Mouse (Mus musculus): ENCODE measurements around the gene Mettl7a3. TPM values are rescaled to one million over a fixed set of nuclear protein-coding genes. Genes with fewer than 3 reads are reported as not detected.
A peak's percentile ranks its signal among the peaks of the same experiment; 100 is the strongest.

The Mettl7a3 gene
- not detected in 2 replicates for polyA plus RNA-seq (2014; fragmentation: Nextera tagmentation; extraction: Ambion mirVana)

DNA sequence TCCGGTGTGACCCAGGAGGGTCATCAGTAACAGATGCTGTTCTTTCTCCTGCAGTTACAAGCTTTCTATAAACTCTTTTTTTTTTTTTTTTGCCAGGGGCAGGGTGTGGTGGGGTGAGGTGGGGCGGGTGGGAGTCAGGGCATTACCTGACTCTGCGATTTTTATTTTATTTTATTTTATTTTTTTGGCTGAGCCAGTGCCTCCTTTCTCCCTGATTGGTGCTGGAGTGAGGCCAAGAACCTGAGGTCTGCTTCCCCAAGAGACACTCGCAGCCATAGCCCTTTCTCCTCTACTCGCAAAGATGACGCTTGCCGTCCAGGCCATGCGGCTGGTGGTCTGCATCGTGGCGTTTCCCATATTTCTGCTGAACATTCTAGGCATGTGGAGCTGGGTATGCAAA, at the start of gene Mettl7a3:
Gene Mettl7a3, plus strand, starts transcription at position 301 of the 400 bp plus-strand sequence.
- Histone ChIP-seq H3K27me3 (ENCODE audit: control insufficient read depth, insufficient read depth, low read length) (no peaks in the 10 kb centered on the region), H3K4me1 (ENCODE audit: control insufficient read depth, insufficient read depth, low read length) (no peaks in the 10 kb centered on the region), H3K27ac (ENCODE audit: low read depth, low read length) (no peak within 1 kb of the TSS), H3K36me3 (ENCODE audit: control insufficient read depth, insufficient read depth, low read length) (no peaks in the 10 kb centered on the region), H3K4me3 (ENCODE audit: low read length) (no peak within 1 kb of the TSS), H3K9ac (ENCODE audit: low read depth, low read length) (no peak within 1 kb of the TSS), H3K4me2 (replicated peaks; ENCODE audit: low read depth, low read length) (no peak within 1 kb of the TSS), H3K9me3 (ENCODE audit: control insufficient read depth, low read length) (no peaks in the 10 kb centered on the region)
- ATAC-seq (ENCODE audit: low FRiP score, low TSS enrichment) = no peak
- WGBS = 82% methylated on average over 10 of the region's 10 CpGs

DNA sequence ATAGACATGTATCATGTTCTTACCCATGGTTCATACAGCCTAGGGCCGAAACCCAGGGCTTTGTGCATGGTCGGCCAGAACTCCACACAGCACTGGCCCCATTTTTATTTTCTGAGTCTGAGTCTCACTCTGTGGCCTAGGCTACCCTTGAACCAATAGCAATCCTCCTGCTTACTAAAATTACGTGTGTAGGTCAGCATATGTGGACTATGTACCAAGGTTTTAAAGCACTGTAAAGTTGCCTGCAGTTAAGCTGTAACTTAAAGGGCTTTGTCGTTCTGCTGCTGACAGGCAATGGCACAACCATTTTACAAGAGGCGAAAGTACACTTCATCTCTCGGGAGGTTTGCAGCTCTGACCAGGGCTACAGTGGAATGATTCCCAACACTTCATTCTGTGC, 45.7 kb upstream of the Mettl7a3 start:
- Histone ChIP-seq H3K4me1 (ENCODE audit: control insufficient read depth, insufficient read depth, low read length) (no peaks in the 10 kb centered on the region), H3K9me3 (ENCODE audit: control insufficient read depth, low read length) (no peaks in the 10 kb centered on the region), H3K27ac (ENCODE audit: low read depth, low read length) (no peak overlapping the region), H3K4me2 (replicated peaks; ENCODE audit: low read depth, low read length) (no peak overlapping the region), H3K27me3 (ENCODE audit: control insufficient read depth, insufficient read depth, low read length) (no peaks in the 10 kb centered on the region), H3K36me3 (ENCODE audit: control insufficient read depth, insufficient read depth, low read length) (no peaks in the 10 kb centered on the region), H3K4me3 (ENCODE audit: low read length) (no peak overlapping the region), H3K9ac (ENCODE audit: low read depth, low read length) (no peak overlapping the region)
- WGBS = 81% methylated on average over 6 of the region's 6 CpGs
- no peak for ATAC-seq (ENCODE audit: low FRiP score, low TSS enrichment)

DNA sequence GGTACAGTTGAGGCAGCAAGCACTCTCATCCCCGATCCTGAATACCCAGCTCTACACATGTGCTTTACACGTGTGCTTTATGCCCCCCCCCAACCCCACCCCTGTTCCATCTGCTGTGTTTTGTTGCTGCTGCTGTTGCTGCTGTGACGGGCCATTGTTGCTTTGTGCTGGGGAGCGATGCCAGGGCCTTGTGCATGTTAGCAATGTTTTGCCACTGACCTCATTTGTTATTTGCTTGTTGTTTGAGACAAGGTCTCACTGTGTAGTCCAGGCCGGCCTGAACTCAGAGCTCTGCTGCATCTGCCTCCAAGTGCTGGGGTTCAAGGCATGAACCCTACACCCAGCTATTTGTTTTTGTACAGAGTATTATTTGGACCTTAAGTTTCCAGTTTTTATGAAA, 43.9 kb upstream of the Mettl7a3 start:
- no peaks in the 10 kb centered on the region for H3K36me3 ChIP-seq (ENCODE audit: control insufficient read depth, insufficient read depth, low read length)
- no peak for ATAC-seq (ENCODE audit: low FRiP score, low TSS enrichment)
- whole genome bisulfite sequencing = 85% methylated on average over 5 of the region's 5 CpGs
- no peak overlapping the region for H3K4me2 ChIP-seq (replicated peaks; ENCODE audit: low read depth, low read length)
- no peaks in the 10 kb centered on the region for H3K4me1 ChIP-seq (ENCODE audit: control insufficient read depth, insufficient read depth, low read length)
- no peak overlapping the region for H3K27ac ChIP-seq (ENCODE audit: low read depth, low read length)
- no peak overlapping the region for H3K9ac ChIP-seq (ENCODE audit: low read depth, low read length)
- no peaks in the 10 kb centered on the region for H3K9me3 ChIP-seq (ENCODE audit: control insufficient read depth, low read length)
- no peak overlapping the region for H3K4me3 ChIP-seq (ENCODE audit: low read length)
- H3K27me3 ChIP-seq (ENCODE audit: control insufficient read depth, insufficient read depth, low read length) = no peaks in the 10 kb centered on the region

DNA sequence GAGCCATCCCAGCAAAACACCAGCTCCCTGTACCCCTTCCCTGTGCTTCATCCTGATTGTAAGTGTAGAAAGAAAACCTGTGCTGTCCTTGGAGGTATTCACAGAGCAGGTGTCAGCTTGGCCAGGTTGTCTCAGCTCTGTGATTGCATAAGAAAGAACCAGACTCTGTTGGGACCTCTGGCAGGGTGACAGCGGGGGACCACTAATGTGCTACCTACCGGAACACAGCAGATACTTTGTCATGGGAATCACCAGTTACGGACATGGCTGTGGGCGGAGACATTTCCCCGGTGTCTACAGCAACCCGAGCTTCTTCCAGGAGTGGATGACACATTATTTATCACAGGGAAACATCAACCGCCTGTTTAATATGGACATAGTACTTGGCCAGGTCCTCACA, 42.4 kb upstream of the Mettl7a3 start:
- Histone ChIP-seq H3K4me3 (ENCODE audit: low read length) (no peak overlapping the region), H3K27ac (ENCODE audit: low read depth, low read length) (no peak overlapping the region), H3K9me3 (ENCODE audit: control insufficient read depth, low read length) (no peaks in the 10 kb centered on the region), H3K36me3 (ENCODE audit: control insufficient read depth, insufficient read depth, low read length) (no peaks in the 10 kb centered on the region), H3K4me1 (ENCODE audit: control insufficient read depth, insufficient read depth, low read length) (no peaks in the 10 kb centered on the region), H3K27me3 (ENCODE audit: control insufficient read depth, insufficient read depth, low read length) (no peaks in the 10 kb centered on the region), H3K4me2 (replicated peaks; ENCODE audit: low read depth, low read length) (no peak overlapping the region), H3K9ac (ENCODE audit: low read depth, low read length) (no peak overlapping the region)
- no peak for ATAC-seq (ENCODE audit: low FRiP score, low TSS enrichment)
- 43% methylated on average over 7 of the region's 7 CpGs for WGBS

DNA sequence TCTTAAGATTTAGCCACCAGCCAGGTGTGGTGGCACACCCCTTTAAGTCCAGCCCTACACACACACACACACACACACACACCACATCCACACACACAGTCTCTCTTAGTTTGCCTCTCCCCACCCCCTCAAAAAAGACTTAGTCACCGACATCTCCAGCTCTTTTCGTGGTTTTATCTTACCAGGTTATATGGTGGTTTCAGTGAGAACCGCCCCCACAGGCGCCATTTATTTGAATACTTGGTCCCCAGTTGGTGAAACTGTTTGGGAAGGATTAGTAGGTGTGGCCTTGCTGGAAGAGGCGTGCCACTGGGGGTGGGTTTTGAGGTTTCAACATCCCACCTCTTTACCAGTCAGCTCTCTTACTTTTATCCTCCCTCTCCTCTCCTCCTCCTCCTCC, 36.9 kb upstream of the Mettl7a3 start:
- Histone ChIP-seq H3K4me2 (replicated peaks; ENCODE audit: low read depth, low read length) (no peak overlapping the region), H3K4me3 (ENCODE audit: low read length) (no peak overlapping the region), H3K4me1 (ENCODE audit: control insufficient read depth, insufficient read depth, low read length) (no peaks in the 10 kb centered on the region), H3K27ac (ENCODE audit: low read depth, low read length) (no peak overlapping the region), H3K9me3 (ENCODE audit: control insufficient read depth, low read length) (0 out of 2 replicates have a peak, but pooled peaks cover 3% of the 10 kb centered on the region), H3K9ac (ENCODE audit: low read depth, low read length) (no peak overlapping the region), H3K27me3 (ENCODE audit: control insufficient read depth, insufficient read depth, low read length) (no peaks in the 10 kb centered on the region), H3K36me3 (ENCODE audit: control insufficient read depth, insufficient read depth, low read length) (no peaks in the 10 kb centered on the region)
- WGBS = 87% methylated on average over 5 of the region's 5 CpGs
- no peak for ATAC-seq (ENCODE audit: low FRiP score, low TSS enrichment)

DNA sequence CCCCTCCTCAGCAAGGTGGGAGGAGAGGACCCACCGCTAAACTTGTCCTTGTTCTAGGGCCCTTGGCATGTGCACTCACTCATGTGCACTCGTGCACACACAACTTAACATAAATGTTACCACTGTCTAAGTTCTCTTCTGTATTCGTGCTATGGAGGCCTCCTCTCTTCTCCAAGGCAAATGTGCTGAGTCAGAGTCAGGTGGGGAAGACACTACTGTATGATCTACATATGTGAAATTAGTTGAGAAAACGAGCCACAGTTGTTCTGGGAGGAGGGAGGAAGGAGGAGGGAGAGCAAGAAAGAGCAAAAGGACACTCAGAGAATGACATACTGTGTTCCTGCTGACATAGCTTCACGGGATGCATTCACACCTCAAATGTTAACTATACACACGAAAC, 34.2 kb upstream of the Mettl7a3 start:
- Histone ChIP-seq H3K36me3 (ENCODE audit: control insufficient read depth, insufficient read depth, low read length) (no peaks in the 10 kb centered on the region), H3K27ac (ENCODE audit: low read depth, low read length) (no peak overlapping the region), H3K27me3 (ENCODE audit: control insufficient read depth, insufficient read depth, low read length) (no peaks in the 10 kb centered on the region), H3K9me3 (ENCODE audit: control insufficient read depth, low read length) (0 out of 2 replicates have a peak, but pooled peaks cover 3% of the 10 kb centered on the region), H3K4me2 (replicated peaks; ENCODE audit: low read depth, low read length) (no peak overlapping the region), H3K4me3 (ENCODE audit: low read length) (no peak overlapping the region), H3K4me1 (ENCODE audit: control insufficient read depth, insufficient read depth, low read length) (peaks cover 3% of the 10 kb centered on the region; the same call in 1 of the 2 replicates), H3K9ac (ENCODE audit: low read depth, low read length) (no peak overlapping the region)
- WGBS = 71% methylated on average over 6 of the region's 6 CpGs
- no peak for ATAC-seq (ENCODE audit: low FRiP score, low TSS enrichment)

DNA sequence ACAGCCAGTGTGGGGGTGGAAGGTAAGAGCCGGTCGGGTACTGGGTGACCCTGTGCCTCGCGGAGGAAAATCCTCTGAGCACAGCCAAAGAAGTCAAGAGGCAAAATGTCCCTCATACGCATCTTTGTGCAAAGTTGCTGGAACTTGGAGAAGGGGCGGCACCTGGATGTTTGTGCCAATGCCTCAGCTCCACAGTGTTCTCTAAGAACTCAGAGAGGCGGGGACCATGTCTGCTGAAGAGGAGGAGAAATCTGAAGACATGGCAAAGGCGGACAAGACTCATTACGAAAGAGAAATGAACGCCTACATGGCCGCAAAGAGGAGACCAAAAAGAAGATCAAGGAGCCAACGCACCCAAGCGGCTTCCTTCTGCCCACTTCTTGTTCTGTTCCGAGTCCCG, 33.2 kb upstream of the Mettl7a3 start:
- WGBS = 85% methylated on average over 15 of the region's 15 CpGs
- no peak overlapping the region for H3K4me2 ChIP-seq (replicated peaks; ENCODE audit: low read depth, low read length)

DNA sequence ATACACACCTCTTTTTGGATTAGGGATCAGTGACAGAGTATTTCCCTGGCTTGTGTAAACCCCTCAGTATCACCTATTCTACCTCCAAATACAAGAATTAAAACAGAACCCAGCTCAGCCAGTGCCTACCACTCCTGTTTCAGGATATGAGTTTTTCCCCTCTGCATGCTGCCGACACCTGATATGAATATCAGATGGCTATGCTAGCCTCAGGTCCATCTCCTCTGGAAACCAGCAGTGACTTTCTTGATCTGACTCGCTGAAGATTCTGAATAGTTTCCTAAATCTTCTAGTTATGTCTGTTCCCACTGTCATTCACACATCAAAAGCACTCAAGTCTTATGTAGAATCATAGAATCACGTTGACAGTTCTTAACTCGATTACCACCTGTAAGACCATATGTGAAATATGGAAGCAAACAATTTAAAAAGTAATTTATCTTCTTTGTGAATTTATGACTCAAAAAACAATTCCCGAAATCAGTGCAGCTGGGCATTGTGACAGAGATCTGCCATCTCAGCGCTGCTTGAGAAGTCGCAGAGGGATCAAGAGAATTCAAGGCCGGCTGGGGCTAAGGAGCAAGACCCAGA, 31.2 kb upstream of the Mettl7a3 start:
- Histone ChIP-seq H3K4me3 (ENCODE audit: low read length) (no peak overlapping the region; the same call in 1 of the 2 replicates), H3K27me3 (ENCODE audit: control insufficient read depth, insufficient read depth, low read length) (no peaks in the 10 kb centered on the region), H3K4me1 (ENCODE audit: control insufficient read depth, insufficient read depth, low read length) (peaks cover 6% of the 10 kb centered on the region; the same call in 1 of the 2 replicates), H3K27ac (ENCODE audit: low read depth, low read length) (peak overlapping the region; percentile 88), H3K9ac (ENCODE audit: low read depth, low read length) (no peak overlapping the region), H3K4me2 (replicated peaks; ENCODE audit: low read depth, low read length) (peak overlapping the region; percentile 61), H3K9me3 (ENCODE audit: control insufficient read depth, low read length) (no peaks in the 10 kb centered on the region), H3K36me3 (ENCODE audit: control insufficient read depth, insufficient read depth, low read length) (no peaks in the 10 kb centered on the region)
- 40% methylated on average over 8 of the region's 8 CpGs for WGBS
- no peak for ATAC-seq (ENCODE audit: low FRiP score, low TSS enrichment)

More for the DNA sequence above, 33.2 kb upstream of the Mettl7a3 start:
- no peak for ATAC-seq (ENCODE audit: low FRiP score, low TSS enrichment)
- H3K27me3 ChIP-seq (ENCODE audit: control insufficient read depth, insufficient read depth, low read length) = no peaks in the 10 kb centered on the region
- no peak overlapping the region for H3K9ac ChIP-seq (ENCODE audit: low read depth, low read length)
- no peak overlapping the region for H3K27ac ChIP-seq (ENCODE audit: low read depth, low read length)
- 0 out of 2 replicates have a peak, but pooled peaks cover 3% of the 10 kb centered on the region for H3K9me3 ChIP-seq (ENCODE audit: control insufficient read depth, low read length)
- no peaks in the 10 kb centered on the region for H3K36me3 ChIP-seq (ENCODE audit: control insufficient read depth, insufficient read depth, low read length)
- no peak overlapping the region for H3K4me3 ChIP-seq (ENCODE audit: low read length)
- H3K4me1 ChIP-seq (ENCODE audit: control insufficient read depth, insufficient read depth, low read length) = peaks cover 6% of the 10 kb centered on the region; the same call in 1 of the 2 replicates

DNA sequence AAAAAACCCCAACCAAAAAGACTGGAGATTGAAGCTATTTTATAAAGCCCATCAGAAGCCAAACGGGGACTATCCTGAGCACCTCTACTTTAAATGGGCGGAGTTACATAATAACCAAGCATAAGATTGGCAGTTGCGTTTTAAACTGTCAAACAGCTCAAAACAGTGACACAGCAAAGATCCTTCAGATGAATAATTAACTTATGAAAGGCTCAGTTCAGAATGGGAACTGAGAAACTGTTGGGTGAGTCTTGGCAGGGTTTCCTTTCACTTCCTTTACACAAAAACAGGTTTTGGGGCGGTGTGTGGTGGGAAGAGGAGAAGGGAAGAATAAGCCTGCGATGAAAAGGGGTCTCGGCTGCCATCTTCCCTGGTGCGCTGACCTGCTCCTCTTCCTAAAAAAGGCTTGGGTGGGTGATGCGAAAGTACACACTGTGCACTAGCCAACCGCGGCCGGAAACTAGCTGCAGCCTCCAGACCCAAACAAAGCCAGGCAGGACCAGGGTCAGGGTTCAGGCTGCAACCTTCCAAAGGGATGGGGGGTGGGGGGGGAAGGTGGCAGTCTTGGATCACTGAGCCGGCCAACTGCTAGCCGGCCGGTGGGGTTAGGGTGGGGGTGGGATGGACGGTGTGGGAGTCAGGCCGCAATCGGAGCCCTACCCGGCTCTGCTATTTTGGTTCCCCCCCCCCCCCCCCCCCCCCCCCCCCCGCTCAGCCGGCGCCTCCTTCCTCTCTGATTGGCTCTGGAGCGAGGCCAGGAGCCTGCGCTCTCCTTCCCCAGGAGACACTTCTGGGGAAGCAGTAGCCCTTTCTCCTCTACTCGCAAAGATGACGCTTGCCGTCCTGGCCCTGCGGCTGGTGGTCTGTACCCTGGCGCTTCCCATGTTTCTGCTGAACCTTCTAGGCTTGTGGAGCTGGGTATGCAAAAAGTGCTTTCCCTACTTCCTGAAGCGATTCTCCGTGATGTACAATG, 30.4 kb upstream of the Mettl7a3 start, which contains the start of gene Mettl7a1:
Gene Mettl7a1, plus strand, starts transcription at position 122 of the 973 bp plus-strand sequence.
- Histone ChIP-seq H3K4me1 (ENCODE audit: control insufficient read depth, insufficient read depth, low read length) (peaks cover 6% of the 10 kb centered on the region; the same call in 1 of the 2 replicates), H3K36me3 (ENCODE audit: control insufficient read depth, insufficient read depth, low read length) (no peaks in the 10 kb centered on the region), H3K9me3 (ENCODE audit: control insufficient read depth, low read length) (no peaks in the 10 kb centered on the region), H3K27me3 (ENCODE audit: control insufficient read depth, insufficient read depth, low read length) (no peaks in the 10 kb centered on the region), H3K27ac (ENCODE audit: low read depth, low read length) (peak within 1 kb of the TSS; percentile 88), H3K9ac (ENCODE audit: low read depth, low read length) (peak within 1 kb of the TSS; percentile 58; the same call in 1 of the 2 replicates), H3K4me2 (replicated peaks; ENCODE audit: low read depth, low read length) (peak within 1 kb of the TSS; percentile 61), H3K4me3 (ENCODE audit: low read length) (peak within 1 kb of the TSS; percentile 52)
- peak; percentile 83 for ATAC-seq (ENCODE audit: low FRiP score, low TSS enrichment)
- WGBS = 3% methylated on average over 25 of the region's 30 CpGs
